Mouse (Mus musculus) megakaryocyte-erythroid progenitor cell, adult 5 weeks (primary cell): Measurements from ENCODE around the gene Mcpt1. TPM values are rescaled to one million over a fixed set of nuclear protein-coding genes. Genes with fewer than 3 reads are reported as not detected.

Source experiments
- polyA plus RNA-seq: library from polyadenylated mRNA; stranded (reverse); fragments of >175 nt; gene quantifications from 2 replicates; pipeline ENCODE4 v1.2.3, GENCODE M21; 2012

The Mcpt1 gene
- polyA plus RNA-seq: not detected in 2 replicates

GRCm38 (mm10) chr14:56017671-56018070 lies at the start of gene Mcpt1:
Gene Mcpt1 (plus strand): TSS chr14:56017971.

GRCm38 (mm10) chr14:56030395-56030794 lies 12.6 kb downstream of the Mcpt1 start, which contains the start of gene Mcpt9:
Gene Mcpt9 (minus strand): TSS chr14:56030495.

GRCm38 (mm10) chr14:56041792-56042191 lies 24.0 kb downstream of the Mcpt1 start, which contains the start of gene Mcpt2:
Gene Mcpt2 (plus strand): TSS chr14:56042041.

GRCm38 (mm10) chr14:56062213-56062612 lies 44.4 kb downstream of the Mcpt1 start, which contains the start of gene Mcpt4:
Gene Mcpt4 (minus strand): TSS chr14:56062313.

Other genes with a start within 250 kb of the Mcpt1 start
- 0.09 and 0.10 TPM in 2 replicates for gene Adcy4, start 233.9 kb upstream of the Mcpt1 start, polyA plus RNA-seq
- gene Ripk3, start 229.1 kb upstream of the Mcpt1 start, polyA plus RNA-seq: 63.9 and 71.4 TPM in 2 replicates
- 0.15 and 0.40 TPM in 2 replicates for gene Nfatc4, start 194.8 kb upstream of the Mcpt1 start, polyA plus RNA-seq
- gene Nynrin, start 164.0 kb upstream of the Mcpt1 start, polyA plus RNA-seq: 4.9 and 6.6 TPM in 2 replicates
- gene Cbln3, start 133.6 kb upstream of the Mcpt1 start, polyA plus RNA-seq: 0.09 and 0.34 TPM in 2 replicates
- 10.5 and 16.6 TPM in 2 replicates for gene Khnyn, start 133.0 kb upstream of the Mcpt1 start, polyA plus RNA-seq
- gene Sdr39u1, start 117.7 kb upstream of the Mcpt1 start, polyA plus RNA-seq: 10.6 and 15.2 TPM in 2 replicates
- 0.06 TPM in 1 of 2 replicates, not detected in the other for gene Cma1, start 73.3 kb upstream of the Mcpt1 start, polyA plus RNA-seq
- gene Cma2, start 67.0 kb upstream of the Mcpt1 start, polyA plus RNA-seq: not detected in 2 replicates
- not detected in 2 replicates for gene Mcpt9, start 12.5 kb downstream of the Mcpt1 start, polyA plus RNA-seq
- gene Mcpt2, start 24.1 kb downstream of the Mcpt1 start, polyA plus RNA-seq: not detected in 2 replicates
- gene Mcpt4, start 44.3 kb downstream of the Mcpt1 start, polyA plus RNA-seq: not detected in 2 replicates
- gene Mcpt8, start 67.3 kb downstream of the Mcpt1 start, polyA plus RNA-seq: 6.3 and 6.6 TPM in 2 replicates
- gene Ctsg, start 84.6 kb downstream of the Mcpt1 start, polyA plus RNA-seq: 802 and 1,283 TPM in 2 replicates
- gene Gzme, start 102.7 kb downstream of the Mcpt1 start, polyA plus RNA-seq: not detected in 2 replicates
- not detected in 2 replicates for gene Gzmd, start 114.6 kb downstream of the Mcpt1 start, polyA plus RNA-seq
- not detected in 2 replicates for gene Gzmg, start 141.6 kb downstream of the Mcpt1 start, polyA plus RNA-seq
- gene Gzmn, start 156.6 kb downstream of the Mcpt1 start, polyA plus RNA-seq: not detected in 2 replicates
- not detected in 2 replicates for gene Gzmf, start 193.4 kb downstream of the Mcpt1 start, polyA plus RNA-seq
- not detected in 2 replicates for gene Gzmc, start 216.7 kb downstream of the Mcpt1 start, polyA plus RNA-seq
- 2.1 and 2.5 TPM in 2 replicates for gene Gzmb, start 244.3 kb downstream of the Mcpt1 start, polyA plus RNA-seq